Mouse (Mus musculus) embryonic stem cell, embryonic (primary cell): ENCODE results near the gene Stambpl1.

ENCODE experiments used
- CTCF ChIA-PET, 4 experiments: fragments of 300-600 bp in 2 of 4; fragments of 350-600 bp in 2 of 4; sonication (Branson Sonifier 250); formaldehyde crosslinking; loops; one replicate each; lab custom pipeline; 2022; ENCODE audit warnings: inconsistent platforms in 2 of 4; lab: Charles Lee
- POLR2A ChIA-PET, 4 experiments: fragments of 300-600 bp in 2 of 4; fragments of 350-600 bp in 2 of 4; sonication (Branson Sonifier 250); formaldehyde crosslinking; loops; one replicate each; lab custom pipeline; 2022; ENCODE audit warnings: antibody characterized with exemption in 4 of 4, inconsistent platforms in 1 of 4; lab: Charles Lee

Gene Stambpl1

DNA sequence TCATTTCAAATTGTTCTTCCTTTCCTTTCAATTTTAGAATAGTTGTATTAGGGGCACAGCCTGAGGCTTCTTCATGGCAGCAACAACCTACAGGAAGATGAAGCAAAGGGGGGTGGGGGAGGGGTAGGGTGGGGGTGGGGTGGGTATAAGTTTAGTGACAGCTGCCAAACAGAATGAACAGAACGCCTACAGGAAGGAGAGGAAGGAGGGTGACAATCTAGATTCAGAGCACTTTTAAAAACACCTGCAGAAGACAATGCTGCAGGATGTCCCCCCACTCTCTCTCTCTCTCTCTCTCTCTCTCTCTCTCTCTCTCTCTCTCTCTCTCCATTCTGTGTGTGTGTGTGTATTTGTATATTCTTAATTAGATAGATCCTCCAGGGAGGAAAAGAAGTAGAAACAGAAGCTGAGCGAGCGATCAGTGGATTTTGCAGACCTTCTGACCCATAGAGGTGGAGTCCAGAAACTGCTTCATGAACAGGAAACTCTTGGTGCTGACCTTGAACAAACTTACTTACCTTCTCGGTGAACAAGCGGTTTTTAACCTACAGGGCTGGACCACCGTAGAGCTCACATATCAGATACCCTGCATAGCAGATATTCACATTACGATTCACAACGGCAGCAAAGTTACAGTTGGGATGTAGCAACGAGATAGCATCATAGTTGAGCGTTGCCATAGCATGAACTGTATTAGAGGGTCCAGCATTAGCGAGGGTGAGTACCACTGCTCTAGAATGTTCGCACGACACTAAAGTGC lies 95.8 kb downstream of the Stambpl1 start:
- ChIA-PET POLR2A (interaction anchor here in 1 of 4 experiments (0.7 kb wide), 1 partner anchor 647 kb away, joined by 6 read pairs; no protein-coding TSS in a partner anchor), CTCF (no interaction called here)

DNA sequence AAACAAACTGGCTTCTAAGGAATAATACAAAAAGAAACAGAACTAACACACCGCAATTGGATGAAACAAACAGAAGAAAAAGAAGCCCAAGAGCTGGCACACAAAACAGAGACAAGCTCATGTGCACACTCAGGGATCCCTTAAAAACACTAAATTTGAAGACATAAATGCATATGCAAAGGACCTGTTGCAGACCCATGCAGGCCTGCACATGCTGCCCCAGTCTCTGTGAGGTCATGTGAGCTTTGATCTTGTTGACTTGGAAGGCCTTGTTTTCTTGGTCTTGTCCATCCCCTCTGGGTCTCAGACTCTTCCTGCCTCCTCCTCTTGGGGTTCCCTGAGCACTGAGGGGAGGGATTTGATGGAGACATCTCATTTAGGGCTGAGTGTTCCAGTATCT lies 96.7 kb downstream of the Stambpl1 start:
- ChIA-PET CTCF (no interaction called here), POLR2A (no interaction called here)
